Mouse (Mus musculus) frontal cortex, postnatal 14 days (tissue): ENCODE data around the gene Ace.
A peak's percentile ranks its signal among the peaks of the same experiment; 100 is the strongest.
"Not testable (repeated sequence)": the region's sequence is repeated elsewhere in the genome, so short reads cannot be mapped to it uniquely, and the experiment has no call there.

Source experiments
- DNase-seq, 2 experiments: peaks; one replicate each; pipeline ENCODE4 v3.0.0; 2022; ENCODE audit warnings: low spot score in 2 of 2

Gene Ace

DNA sequence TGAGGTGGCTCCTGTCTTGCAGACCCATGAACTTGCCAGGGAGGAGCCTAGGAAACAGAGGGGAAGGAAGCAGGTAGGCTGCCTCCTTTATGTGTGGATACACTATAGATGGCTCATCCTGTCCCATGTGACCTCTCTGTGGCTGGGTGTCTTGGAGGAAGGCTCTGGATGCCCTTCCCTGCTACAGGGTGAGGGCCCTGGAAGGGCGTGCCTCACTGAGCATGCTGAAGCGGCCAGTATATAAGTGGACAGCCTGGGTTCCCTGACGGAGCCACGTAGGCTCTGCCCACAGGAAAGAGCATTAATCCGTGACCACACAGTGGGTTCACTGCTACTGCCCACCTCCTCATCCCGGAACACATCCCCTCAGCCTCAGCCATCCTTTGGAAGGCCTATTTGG is 21.7 kb downstream of the Ace start:
- no peak for DNase-seq

DNA sequence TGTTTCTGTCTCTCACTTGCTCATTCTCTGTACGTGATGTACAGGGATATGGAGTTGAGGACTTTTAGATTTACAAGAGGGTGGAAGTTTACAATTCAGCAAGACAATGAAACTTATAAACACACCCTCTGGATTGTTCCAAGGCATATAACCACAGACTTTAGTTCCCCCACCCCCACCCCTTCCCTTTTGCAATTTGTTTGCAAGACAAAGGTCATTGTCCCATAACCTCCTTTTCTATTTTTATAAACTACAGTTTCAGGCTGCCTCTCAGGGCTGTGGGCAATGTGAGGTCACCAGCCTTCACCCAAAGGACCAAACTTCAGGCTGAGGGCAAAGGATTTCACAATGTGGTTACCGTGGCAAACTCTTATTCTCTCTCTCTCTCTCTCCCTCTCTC is 22.5 kb downstream of the Ace start:
- no peak for DNase-seq

DNA sequence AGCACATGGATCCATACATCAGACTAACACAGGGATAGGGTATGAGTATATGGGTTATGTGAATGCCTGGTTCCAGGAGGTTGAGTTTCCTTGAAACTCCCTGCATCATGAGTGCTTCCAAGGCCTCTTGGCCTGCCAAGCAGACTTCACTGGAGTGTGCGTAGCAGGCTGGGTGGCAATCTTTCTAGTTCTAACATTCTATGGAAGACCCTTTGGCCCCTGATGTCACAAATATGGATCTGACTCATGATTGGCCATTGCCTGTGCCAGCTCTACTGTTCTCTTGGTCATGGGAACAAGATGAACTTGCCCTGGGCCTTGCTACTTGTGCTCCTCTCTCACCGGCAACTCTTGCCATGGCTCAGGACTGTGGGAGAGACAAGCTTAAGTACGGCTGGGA is 26.6 kb downstream of the Ace start, which contains the start of gene Ace3:
TSS of gene Ace3 (plus strand) at position 301 of the 400 bp plus-strand sequence.
- no peak for DNase-seq

DNA sequence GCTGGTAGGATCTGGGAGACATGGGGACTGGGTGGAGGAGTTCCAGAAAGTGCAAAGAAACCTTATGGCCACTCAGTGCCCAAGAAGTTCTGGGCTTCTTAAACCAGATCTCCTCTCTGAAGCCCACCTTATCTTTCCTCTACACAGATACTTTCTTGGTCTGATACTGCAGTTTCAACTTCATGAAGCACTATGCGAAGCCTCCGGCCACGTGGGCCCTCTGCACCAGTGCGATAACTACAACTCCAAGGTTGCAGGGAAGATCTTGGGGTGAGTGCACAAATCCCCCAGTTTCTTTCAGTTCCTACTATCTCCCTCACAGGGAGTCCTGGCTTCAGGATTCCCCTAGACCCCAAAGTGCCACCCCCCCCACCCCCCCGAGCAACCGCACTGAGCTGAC is 32.3 kb downstream of the Ace start:
- no peak for DNase-seq

DNA sequence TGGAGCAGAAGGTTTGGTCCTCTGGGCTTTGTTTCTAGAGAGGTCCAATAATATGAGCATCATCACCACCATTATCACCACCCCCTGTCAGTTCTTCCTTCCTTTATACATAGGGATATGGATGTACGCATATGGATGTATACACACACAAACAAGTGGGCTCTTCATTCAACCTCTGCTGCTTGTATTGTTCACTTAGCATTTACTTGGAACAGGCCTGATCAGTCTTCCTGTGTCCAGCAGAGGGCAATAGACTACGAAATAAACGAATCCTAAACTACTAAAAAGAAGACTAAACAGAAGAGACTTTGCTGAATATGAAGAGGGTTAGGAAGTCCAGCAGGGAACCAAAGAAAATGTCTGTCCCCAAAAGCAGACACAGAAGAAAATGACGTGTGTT is 34.0 kb downstream of the Ace start:
- no peak for DNase-seq

DNA sequence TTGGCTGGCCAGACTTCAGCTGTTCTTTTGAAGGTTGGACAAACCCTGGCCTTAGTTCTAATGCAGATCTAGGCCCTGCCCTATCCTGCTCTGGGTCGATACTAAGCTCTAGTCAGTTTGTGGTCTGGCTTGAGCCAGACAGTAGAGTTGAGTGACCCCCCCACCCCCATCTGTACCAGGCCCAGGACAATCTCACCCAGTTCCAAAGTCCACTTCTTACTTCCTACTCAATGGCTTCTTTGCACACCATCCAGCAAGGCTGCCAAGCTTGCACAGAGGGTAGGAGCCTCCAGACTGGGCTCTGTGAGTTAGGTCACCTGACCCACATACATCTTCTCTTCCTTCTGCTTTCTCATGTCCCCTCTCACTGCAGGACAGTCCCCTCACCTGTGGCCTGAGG is 36.8 kb downstream of the Ace start:
- no peak for DNase-seq

DNA sequence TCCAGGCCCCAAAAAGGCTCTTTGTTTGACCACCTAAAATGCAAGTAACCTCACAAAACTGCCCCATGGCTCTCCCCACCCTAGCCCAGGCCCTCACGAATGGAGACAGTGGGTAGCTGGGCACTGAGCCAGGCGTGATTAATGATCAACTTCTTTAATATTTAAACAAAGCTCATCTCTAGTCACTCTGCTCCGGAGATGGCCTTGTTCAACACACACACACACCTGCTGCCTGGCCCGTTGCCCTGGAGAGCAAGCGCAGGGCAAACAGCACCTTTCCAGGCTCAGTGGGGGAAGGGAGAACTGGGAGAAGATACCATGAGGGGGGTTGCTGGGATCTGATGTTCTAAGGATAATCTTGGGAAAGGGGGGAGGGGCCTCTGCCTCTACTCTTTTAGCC is 38.2 kb downstream of the Ace start:
- DNase-seq = no peak

DNA sequence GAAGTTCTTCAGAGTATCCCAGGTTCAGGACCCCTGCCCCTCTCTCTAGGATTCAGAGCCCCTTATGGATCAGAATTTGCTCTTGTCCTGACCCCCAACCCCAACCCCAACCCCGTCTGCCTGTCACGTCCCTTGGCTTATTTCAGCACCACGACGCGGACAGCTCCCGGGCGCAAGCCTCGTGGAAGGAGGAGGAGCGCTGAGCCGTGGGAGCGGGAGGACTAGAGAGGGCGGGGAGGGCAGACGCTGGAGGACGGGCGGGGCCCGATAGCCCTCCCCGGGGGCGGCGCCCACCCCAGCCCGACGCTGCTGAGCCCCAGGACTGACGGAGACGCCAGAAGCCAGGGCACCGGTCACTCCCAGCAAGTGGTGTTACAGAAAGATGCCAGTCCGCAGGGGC is 40.1 kb downstream of the Ace start, which contains the start of gene Kcnh6:
TSS of gene Kcnh6 (plus strand) at position 304 of the 400 bp plus-strand sequence.
- DNase-seq = no peak

DNA sequence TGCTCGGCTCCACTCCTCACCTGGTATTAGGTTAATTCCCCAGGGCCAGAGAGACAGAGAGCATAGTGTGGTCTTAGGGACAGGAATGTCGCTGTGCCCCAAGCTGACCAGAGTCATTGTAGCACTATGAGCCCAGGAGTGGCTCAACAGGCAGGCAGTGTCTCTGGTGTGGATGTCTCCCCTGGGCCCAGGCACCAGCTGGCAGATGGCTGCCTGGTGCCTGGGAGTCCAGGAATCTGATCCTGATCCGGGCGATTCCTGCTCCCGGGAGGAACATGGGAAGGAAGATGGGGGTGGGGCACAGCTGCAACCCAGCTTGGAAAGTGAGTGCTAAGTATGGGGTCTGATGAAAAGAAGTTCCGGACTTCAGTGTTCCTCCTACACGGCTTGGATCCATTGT is 45.0 kb downstream of the Ace start:
- no peak for DNase-seq

DNA sequence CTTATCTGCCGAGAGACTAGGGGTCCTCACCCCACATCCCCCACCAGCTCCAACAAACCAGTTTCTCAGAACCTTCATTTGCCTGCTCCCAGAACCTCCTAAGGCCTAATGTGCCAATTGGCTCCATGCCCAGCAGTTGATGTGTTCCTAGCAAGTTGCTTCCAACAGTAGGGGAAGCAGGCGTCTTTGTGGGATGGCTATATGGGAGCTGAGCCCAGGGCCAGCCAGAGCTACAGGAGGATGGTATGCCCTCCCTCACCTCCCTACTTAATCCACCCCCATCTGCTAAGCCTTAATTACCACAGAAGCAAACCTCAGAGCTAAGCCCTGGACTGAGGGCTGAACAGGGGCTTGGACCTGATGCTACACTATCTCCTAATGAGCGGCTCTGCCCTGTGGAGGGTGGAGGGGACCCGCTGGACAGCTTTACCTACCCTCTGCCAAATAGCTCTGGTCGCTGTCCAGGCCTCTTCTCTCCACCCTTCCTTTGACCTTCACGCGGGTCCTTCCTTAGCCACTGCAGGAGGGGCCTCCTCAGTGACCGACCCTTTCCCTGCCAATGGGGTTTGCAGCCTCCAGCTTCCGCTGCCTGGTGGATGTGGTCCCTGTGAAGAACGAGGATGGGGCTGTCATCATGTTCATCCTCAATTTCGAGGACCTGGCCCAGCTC is 45.9 kb downstream of the Ace start:
- no peak for DNase-seq

DNA sequence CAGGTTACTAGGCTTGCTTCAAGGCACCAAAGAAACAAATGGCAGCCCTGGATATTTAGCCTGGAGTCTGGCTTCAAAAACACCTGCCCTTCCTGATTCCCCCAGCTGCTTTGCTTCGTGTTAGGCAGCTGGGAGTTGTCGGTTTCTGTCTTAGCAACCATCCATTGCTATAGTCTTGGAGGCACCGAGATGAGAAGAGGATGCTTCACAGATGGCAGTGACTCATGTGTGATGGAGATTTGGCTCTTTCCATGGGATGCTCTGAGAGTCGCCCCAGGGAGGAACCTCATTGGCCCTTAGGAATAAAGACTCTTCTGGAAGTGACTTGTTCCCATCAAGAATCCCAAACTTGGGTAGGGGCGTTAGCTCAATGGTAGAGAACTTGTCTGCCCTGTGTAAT is 48.7 kb downstream of the Ace start:
- no peak for DNase-seq

DNA sequence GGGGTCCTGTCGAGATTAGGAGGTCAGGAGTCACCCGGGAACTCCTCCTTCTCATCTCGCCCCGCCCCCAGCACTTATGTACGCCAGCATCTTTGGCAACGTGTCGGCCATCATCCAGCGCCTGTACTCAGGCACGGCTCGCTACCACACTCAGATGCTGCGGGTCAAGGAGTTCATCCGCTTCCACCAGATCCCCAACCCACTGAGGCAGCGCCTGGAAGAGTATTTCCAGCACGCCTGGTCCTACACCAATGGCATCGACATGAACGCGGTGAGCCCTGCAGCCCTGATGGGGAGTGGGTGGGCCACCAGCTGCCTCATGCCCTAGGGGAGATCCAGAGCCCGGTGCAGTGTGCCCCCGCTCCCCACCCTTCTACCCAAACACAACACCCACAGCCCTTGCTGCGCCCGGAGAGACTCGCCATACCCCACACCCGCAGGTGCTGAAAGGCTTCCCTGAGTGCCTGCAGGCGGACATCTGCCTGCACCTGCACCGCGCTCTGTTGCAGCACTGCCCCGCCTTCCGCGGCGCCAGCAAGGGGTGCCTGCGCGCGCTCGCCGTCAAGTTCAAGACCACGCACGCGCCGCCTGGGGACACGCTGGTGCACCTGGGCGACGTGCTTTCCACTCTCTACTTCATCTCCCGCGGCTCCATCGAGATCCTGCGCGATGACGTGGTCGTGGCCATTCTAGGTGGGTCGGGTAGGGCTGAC is 52.5 kb downstream of the Ace start:
- peak in 1 of 2 experiments; percentile 37 for DNase-seq

DNA sequence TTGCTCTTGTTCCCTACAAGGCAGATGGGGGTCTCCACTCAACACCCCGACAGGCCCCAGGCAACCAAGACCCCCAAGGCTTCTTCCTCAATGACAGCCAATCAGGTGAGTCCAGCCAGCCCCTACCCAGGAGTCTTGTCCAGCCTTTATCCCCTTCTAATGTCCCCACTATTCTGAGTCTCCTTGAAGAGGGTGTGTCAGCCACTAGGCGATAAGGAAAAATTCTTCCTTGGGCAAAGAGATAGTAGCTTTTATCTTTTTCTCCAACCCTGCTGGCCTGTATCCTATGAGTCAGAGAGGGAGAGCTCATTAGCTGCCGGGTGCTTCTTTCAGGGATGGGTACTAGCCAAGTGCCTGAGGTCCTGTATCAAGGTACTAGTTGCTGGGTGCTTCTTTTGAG is 58.0 kb downstream of the Ace start:
- no peak for DNase-seq

DNA sequence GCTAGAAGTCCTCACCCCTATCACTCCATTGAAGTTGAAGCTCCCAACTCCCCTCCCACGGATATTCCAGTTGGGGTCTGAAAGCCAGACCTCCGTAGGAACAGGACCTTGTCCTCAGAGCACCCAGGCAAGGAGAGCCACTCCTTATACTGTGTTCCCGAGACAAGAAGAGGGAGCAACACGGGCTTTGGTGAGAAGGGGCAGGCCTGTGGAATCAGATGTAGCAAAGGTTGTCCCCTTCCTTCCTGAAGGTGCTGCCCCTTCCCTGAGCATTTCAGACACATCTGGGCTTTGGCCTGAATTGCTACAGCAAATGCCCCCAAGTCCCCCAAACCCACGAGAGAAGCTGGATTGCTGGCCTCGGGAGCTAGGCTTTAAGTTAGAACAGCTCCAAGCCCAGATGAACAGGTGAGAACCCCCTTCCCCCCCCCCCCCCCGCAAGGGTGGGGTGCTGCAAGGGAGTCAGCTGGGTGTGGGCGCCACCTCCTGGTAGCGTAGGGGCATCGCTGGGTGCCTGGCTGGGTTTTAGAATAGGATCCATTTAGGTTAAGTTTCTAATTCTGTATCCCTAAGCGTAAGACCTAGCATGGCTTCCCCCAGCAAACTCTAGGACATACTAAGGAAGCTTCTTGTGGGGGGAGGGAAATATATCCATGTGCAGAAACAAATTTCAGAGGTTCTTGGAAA is 58.9 kb downstream of the Ace start:
- DNase-seq = peak in 1 of 2 experiments; percentile 52

DNA sequence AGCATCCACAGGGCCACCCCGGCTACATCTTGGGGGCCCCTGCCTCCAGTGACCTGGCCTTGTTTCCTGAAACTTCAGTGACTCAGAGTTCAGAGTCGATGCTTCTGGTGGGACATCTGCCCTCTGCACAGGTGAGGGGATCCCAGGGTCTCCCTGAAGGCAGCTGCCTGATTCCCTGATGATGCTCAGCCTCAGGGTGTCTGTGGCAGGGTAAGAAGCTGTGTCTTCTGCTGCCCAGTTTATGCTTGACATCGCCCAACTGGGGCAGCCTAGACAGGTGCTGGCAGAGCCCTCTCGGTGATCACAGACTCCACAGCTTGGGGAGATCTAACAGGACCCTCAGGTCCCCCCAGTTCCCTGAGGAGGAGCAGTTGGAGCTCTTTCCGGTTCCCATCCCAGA is 59.9 kb downstream of the Ace start:
- no peak for DNase-seq

DNA sequence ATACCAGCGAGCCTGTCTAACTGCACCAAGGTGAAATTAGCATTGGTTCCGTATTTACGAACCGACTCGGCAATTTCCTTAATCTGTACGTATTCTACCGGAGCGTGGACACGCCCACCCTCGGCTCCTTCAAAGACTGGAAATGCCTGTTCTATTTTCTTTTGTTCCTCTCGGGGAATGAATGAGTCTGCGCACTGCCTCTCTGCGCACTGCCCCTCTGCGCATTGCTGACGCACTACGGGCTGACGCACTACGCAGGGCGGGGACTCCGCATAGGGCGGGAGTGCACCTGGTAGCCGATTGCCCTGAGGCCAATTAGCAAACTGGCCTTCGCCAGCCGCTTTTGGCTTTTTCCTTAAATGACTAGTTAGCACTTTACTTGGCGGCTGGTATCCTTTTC is 64.3 kb downstream of the Ace start:
- DNase-seq = not testable (repeated sequence)

DNA sequence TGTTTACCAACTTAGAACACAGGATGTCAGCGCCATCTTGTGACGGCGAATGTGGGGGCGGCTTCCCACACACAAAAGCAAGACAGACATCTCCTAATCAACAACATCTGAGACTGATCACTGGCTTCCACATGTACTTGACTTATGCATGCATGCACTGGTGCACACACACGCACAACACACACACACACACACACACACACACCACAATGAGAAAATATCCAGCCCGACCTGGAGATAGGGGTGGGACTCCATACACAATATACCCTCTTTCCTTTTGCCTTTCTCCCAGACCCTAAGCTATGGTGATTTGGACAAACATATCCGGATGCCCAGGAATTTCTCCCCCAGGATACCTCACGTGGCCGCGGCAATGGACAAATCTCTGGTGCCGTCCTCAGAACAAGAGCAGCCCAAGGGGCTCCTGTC is 65.8 kb downstream of the Ace start:
- no peak for DNase-seq

DNA sequence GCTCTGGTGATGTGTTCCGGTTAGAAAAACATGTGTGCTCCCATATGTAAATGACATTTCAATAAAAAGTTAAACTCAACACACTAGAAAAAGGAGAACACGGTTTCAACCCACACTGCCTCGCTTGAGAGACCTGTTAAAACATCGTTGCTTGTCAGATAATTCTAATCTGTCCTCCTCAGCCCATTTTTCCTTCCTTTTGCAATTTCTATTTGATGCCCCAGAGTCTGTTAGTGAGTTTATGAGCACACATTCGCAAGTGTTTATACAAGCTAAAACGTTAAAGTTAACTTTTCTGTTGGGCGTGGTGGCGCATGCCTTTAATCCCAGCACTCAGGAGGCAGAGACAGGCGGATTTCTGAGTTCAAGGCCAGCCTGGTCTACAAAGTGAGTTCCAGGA is 67.2 kb downstream of the Ace start:
- DNase-seq = no peak

DNA sequence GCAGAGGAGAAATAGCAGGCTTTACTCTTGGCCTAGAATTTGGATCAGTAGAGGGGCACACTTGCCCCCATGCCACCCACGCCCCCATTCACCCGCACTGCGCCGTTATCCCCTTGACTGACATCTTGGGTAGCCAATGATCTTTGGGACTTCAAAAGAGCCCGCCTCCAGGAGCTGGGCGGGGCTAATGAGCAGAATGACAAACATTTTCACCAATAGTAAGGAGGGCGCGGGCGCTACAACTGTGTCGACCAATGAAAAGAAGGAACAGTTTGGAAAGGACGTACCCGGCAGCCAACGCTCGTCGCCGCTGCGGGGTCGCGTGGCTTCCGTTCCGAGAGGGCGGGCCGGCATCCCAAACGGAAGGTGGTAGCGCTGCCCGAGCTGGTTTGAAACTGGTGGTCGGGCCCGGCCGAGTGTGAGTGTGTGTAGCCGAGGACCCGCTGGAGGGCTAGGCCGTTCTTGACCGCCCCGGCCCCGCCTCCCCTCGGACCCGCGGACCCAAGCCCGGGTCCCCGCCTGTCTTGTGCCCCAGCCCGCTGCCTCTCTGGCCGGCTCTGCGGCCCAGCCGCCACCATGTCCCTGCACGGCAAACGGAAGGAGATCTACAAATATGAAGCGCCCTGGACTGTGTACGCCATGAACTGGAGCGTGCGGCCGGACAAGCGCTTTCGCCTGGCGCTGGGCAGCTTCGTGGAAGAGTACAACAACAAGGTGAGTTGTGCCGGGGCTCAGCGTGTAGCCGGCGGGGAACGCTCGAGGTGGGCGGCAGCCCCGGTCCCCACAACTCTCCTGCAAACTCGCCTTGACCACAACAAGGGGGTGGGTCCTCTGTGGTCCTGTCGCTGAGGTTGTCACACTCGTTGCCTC is 69.0 kb downstream of the Ace start, which contains the start of gene Dcaf7:
TSS of gene Dcaf7 (plus strand) at position 325 of the 870 bp plus-strand sequence.
- peak; percentile 98 to 100 for DNase-seq

DNA sequence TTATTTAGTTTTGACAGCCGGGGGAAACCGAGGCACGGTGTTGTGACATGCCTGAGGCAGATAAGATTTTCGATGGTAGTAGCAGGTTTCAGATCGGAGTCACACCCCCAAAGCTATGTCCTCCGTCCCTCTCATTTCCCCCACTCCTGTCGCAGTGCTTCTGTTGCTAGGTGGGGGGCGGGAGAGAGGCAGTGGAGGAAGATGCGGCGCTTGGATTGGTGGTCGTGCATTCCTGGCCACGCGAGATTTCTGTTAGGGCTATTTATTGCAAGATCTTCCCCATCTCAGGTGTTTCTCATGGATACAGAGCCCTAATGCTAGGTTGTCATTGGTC is 69.6 kb downstream of the Ace start:
- peak; percentile 73 to 87 for DNase-seq
